Mouse (Mus musculus) retina, embryonic 14.5 days (tissue): ENCODE measurements around the gene Arid3c.
"Not testable (repeated sequence)": the region's sequence is repeated elsewhere in the genome, so short reads cannot be mapped to it uniquely, and the experiment has no call there.

Source experiments
- DNase-seq: peaks from one replicate; pipeline ENCODE4 v3.0.0-alpha.2; 2015; ENCODE audit warnings: low spot score

Gene Arid3c

DNA sequence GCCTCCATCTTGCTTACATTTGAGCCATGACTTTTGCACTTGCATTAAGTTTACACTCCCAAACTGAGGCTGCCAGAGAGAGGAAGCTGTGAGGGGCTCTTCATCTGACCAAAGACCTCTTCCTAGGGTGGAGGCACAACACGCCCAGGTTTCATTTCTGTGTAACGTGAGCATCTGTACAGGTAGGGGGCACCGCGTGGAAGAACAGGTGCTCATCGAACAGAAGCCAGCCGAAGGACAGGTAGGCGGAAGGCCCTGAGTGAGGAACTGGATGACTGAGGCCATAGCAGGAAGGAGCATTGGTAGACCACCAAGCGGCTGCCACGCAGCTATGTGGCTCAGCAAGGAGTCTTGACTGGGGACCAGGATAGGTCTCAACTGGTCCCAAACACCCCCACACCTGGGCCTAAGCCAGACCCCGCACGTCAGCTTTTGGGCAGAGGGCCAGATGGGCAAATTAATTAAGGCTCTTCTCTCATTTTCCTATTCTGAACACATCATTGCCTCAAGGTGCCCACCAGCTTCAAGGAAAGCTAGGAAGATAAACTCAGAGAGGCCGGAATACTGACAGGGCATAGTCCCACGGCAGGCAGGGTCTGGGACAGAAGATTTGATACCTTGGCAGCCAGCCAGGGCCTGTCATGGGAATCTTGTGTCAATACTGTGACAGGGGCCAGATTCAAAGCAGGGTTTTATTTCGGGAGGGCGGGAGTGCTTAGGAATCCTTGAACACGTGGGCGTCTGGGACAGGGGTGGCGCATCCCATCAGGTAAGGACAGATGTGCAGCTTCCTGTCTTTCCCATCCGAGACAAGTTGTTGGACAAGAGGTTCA lies 24.8 kb downstream of the Arid3c start:
- DNase-seq: no peak

DNA sequence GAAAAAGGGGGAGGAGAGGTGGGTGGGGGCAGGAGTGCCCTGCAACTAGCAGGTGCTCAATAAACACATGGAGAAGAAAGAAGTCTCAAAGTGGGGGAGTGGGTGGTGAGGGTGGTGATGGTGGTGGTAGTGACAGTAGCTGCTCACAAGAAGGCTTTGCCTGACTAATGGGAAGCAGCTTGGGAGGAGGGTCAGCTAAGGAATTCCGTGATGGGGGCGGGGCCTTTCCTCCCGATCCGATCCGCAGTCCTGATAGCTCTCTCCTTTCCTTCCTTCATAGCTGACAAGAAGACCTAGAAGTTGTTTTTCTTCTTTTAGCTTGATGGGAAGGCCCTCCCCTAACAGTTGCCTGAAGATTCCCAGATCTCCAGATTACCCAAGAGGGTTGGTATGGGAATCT lies 26.3 kb downstream of the Arid3c start:
- no peak for DNase-seq

DNA sequence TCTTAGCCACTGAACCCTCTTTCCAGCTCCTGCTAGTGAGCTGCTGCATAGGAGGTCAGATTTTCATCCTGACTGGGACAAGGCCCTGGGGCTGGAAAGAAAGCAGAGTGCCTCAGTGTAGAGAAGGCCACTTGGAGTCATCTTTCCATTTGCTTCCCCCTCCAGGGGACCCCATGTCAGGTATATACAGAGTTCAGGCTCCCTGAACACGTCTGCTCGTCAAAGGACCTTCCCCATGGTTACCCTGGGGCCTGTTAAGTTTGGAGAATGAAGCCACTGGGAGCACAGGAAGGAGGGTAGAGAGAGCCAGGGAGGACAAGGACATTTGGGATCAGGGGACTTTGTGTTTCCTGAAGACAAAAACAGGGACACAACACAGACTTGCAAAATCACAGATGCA lies 28.7 kb downstream of the Arid3c start:
- not testable (repeated sequence) for DNase-seq

DNA sequence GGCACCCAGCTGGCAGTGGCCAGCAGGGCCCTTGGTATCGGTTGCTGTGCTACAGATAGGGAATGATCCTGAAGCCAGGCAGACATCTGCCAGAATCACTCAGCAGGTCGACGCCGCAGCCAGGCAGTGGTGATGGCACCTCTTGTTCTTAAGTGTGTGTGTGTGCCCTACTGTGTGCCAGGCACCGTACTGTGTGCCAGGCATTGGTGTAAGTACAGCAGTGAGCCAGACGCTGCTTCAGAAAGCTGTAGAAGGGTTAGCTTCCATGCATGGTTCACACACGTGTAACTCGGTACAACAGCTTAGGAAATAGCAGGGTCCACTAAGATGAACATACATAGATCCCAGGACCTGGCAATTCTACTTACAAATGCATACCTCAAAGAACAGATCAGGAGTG lies 30.7 kb downstream of the Arid3c start:
- DNase-seq: not testable (repeated sequence)

DNA sequence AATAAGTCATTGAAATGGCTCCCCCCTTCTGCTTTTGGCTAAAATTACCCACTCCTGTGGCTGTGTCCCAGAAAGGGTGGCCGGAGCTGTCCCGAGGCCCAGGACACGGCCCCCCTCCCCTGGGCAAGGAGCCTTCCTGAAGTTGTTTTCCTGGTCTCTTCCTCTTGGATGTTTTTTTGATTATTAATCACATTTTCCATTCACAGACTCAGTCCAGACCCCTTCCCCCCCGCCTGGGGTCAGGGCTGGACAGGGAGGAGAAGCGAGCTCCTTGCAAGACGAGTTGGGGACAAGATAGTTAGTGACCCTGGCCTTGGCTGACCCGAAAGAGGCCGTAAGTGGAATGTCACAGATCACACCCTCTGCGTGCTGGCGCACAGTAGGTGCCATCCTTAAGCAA lies 31.2 kb downstream of the Arid3c start, which contains the start of gene Il11ra1:
TSS of gene Il11ra1 (plus strand) at position 207 of the 400 bp plus-strand sequence.
- not testable (repeated sequence) for DNase-seq

DNA sequence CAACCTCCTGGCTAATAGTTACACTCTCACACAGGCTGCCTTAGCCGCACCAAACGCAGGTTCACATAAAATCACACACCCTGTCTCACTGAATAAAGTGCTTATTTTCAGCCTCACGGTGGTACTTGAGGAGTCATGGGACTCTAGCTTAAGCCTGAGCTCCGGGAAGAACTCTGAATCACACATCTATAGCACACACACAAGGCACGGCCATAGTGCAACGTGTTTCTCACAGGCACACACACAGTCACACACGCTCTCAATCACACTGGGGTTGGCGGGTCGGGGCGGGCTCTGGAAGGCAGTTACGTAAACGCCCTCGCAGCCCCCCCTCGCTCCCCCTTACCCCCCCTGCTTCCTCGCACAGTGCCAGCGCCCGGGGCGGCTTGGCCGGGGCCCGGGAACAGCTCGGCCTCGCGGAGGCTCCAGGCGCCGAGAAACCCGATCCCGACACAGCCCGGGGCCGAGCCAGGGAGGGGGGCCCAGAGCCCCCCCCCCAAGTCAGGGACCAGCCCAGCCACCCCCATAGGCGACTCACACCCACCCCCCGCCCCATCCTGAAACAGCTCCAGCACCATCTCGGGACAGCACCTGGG lies 32.4 kb downstream of the Arid3c start:
- DNase-seq: not testable (repeated sequence)

DNA sequence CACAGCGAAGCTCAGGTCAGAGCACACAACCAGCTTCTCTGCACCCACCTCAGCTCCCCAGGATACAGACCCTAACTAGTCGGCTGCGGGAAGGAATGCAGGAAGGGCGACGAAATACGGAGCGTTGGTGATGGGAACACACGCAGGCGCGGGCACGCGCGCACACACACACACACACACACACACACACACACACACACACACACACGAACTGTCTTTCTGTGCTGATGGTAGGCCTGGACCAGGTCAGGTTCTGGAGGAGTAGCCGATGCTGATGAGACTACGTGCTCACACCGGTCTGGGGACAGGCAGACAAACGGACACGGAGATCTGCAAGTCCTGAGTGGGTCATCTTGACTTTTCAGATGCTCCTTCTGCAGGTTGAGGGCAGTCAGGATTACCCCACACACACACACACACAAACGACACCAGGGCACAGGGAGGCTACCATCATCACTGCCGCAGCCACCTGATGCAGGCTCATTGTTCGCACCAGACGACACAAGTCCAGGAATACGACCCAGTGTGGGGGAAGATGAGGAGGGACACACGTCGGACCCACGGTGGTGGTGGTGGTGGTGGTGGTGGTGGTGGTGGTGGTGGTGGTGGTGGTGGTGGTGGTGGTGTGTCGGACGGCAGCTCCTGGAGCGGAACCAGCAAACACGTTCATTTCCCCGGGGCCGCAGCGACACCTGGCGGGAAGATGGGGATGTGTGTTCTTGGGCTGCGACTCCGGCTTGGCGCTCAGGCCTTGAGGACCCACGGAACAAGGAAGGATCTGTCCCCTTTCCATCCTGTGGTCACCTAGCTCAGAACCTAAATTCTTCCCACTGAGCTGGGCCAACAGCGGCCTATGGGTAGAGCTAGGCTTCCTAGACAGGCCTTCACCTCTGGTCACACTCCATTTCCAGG lies 33.8 kb downstream of the Arid3c start, which contains the start of gene Cntfr:
TSS of gene Cntfr (minus strand) at position 160 of the 912 bp plus-strand sequence.
- DNase-seq: peak; percentile 82

DNA sequence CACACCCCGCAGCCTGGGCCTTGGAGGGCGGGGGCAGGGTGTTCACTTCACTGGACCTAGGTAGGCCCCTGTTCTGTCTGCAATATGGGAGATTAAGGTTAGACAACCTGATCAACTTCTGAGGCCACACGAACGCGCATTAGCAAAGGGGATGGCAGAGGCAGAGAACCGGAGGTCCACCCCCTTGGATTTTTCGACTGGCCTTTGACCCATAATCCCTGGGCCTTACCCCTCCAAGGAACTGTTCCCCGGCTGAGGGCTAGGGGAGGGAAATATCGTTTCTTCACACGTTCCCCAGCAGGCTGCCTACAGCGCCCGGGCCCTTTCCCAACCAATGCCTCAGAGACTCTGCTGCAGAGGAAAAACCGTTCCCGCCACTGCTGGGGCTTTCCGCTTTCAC lies 34.5 kb downstream of the Arid3c start:
- not testable (repeated sequence) for DNase-seq

DNA sequence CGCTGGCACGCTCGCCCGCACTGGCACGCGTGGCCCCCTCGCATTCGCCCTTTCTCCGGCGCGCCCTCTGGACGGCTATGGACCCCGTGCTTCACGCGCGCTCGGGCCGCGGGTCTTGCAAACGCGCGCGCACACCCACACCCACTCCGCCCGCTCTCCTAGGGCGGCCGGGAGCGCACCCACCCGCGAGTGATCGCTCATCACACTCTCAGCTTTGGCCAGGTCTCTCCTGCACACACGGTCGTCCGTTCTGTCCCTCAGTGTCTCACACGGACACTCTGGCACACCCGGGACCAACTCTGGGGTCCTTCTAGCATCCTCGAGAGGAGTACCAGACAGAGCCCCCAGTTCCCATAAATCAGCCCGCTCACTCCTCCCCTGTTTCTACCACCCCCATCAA lies 35.1 kb downstream of the Arid3c start:
- DNase-seq: not testable (repeated sequence)

DNA sequence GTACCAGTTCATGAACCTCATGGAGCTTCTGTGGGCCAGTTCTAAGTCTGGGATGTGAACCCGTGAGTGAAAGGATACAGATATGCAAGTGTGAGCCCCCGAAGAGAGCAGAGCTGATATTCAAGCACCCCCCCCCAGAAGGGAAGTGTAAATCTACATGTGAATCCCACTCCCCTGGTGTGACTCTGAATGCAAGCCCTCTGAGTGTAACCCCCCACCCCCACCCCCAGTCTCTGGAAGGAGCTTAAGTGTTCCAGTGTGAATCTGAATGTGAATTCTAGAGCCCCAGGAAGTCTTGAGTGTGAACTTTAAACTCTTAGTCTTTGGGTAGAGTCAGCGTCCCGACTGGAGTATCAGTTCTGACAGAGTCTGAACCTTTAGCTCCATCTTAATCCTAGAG lies 37.4 kb downstream of the Arid3c start:
- DNase-seq: not testable (repeated sequence)

DNA sequence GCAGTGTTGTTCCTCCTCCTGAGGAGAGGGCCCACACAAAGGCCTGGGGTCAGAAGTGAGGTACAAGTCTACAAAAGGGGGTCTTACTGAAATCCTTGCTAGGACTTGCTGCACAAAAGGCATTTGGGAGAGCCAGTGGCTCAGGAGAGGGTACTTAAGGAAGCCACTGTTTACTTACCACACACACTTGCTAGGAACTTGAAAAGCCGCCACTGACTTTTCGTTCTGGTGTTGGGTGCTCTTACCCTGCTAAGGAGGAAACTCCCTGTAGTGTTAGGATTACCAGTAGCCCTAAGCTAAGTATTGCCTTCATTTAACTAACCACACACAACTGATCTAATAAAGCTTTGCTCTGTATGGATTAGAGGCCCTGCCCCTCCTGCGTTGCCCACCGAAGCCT lies 40.9 kb downstream of the Arid3c start:
- not testable (repeated sequence) for DNase-seq

DNA sequence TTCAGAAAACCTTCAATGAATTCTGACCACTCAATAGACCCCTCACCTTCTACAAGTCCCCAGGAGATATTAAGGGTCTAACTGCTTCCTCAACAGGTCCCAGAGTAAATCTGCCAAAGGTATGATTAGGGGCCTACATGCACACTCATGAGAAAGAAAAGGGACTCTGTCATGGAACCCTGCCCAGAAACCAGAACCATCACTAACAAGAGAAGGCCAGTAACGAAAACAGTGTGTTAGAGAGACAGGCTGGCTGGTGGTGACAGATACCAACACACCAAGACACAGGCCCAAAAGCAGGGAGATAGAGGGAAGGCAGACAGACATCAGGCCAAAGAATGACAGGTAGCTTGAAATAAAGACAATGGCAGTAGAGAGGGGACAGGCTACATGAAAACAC lies 42.4 kb downstream of the Arid3c start:
- not testable (repeated sequence) for DNase-seq

DNA sequence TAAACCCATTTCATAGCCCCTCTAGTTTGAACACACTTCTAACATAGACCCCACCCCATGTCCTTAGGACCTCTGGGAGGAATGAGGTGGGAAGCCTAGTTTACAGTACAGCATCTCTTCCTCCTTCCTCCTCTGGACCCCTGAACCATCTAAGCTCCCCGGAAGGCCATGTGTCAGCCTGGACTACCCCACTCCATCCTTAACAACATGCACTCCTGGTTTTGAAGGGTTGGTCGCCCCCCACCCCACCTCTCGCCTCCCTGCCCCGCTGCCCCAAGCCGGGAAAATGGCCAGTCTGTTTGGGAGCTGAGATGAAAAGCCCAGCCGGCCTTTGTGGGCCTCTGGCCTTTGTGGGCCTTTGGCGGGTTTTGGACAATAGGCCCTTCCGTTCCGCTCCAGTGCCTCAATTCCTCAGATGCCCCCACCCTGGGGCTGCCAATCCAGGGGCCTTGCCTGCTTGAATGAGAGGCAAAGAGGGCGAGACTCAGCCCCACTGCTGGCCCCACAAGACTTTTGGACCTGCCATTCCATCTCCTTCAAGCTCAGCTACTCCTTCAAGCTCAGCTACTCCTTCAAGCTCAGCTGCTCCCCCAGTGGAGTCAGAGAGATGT lies 45.0 kb downstream of the Arid3c start:
- DNase-seq: peak; percentile 77

DNA sequence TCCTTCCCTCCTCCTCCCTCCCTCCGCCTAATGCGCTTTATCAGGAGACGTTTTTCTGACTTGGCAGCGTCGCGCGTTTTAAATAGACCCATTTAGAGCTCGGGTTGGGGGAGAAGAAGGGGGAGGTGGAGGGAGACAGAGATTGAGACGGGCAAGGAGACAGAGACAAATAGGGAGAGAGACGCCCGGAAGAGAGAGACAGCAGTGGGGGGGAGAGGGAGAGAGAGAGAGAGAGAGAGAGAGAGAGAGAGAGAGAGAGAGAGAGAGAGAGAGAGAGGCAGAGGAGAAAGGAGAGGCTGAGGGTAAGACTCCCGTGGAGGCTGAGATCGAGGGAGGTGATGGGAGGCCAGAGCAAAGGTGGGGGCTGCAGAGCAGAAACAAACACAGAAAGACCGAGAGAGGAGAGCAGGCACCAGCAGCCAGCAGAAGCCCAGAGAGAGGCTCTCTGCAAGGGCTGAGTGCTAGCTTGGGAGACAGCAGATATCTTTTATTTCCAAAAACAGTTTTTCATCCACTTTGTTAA lies 46.0 kb downstream of the Arid3c start:
- DNase-seq: not testable (repeated sequence)

DNA sequence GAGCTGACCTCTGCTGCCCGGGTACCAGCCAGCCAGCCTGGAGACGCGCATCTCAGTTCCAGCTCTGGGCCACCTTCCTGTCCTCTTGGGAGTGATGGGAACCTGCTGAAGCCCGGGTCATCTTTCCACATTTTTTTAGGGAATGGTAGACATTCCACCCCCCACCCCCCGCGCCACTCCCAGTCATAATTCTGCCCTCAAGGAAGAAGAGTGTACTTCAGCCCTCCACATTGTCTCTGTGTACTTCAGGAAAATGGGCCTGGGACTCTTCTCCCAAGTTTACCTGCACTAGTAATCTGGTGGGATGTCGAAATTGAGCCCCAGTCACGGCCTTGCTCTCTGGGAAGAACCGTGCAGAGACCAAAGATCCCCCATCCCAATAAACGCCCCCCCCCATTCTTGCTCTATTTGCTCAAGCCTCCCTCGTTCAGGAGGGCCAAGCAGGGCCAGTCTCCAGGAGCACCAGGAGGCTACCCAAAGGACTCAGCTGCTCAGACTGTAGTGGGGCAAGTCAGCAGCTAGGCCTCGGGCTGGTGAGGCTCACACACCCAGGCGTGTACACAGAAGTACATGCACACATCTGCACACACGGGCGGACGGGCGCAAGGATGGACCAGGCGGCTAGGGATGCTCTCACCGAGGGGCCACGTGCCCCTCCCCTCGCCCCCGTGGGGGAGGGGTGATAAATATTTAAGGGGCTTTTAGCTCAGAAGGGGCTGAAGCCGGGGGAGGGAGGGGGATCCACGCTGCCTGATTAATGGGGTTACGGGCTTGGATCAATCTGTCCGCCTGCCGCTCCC lies 46.6 kb downstream of the Arid3c start:
- peak; percentile 76 for DNase-seq

DNA sequence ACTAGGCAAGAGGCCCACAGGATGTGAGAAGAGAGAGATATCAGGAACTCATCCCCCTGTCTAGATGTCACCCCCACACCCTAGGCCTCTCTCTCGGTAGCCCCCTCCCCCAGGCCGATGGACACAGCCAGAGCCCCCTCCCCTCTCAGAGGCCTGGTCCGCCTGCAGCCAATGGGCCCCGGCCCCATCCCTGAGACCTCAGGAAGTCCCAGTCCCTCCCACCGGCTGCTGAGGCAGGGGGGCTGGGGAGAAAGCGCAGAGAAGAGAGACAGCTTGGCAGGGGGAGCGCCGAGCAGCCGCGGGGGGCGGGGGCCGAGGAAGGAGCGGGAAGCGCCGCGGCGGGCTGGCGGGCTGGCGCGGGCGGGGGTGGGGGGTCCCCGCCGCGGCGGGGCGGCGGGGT lies 47.6 kb downstream of the Arid3c start:
- DNase-seq: not testable (repeated sequence)

DNA sequence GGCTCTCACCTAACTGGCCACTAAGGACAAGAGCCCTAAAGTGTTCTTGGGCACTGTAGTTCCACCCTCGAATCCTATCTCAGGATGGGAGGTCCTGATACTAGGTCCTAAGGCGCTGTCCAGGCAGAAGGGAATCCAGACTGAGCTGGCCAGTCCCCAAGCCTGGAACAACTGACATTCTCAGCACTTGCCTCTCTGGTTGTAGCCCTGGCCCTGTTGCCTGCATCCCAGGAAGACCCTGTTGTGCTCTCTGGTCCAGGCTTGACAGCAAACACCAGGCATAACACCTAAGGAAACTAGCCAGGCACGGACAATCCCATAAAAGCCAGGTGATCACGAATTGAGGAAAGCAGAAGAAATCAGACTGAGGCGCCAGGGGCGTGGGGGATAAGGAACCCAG lies 48.2 kb downstream of the Arid3c start:
- DNase-seq: no peak

DNA sequence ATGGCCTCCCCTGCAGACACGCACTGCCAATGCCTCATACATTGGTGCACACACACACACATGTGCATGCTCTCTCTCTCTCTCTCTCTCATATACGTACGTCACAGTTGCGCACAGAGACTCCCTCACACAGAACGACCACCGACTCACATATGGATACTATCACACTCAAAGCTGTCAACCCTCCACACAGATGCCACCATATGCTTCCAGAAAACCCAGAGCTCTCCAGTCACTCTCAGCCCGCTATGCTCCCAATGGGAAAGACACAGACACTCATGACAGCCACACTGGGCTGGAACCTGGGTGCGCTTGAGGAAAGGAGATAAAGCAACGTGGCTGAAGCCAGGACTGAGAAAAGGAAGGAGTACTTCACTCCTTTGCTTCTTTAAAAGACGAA lies 49.0 kb downstream of the Arid3c start:
- DNase-seq: no peak

DNA sequence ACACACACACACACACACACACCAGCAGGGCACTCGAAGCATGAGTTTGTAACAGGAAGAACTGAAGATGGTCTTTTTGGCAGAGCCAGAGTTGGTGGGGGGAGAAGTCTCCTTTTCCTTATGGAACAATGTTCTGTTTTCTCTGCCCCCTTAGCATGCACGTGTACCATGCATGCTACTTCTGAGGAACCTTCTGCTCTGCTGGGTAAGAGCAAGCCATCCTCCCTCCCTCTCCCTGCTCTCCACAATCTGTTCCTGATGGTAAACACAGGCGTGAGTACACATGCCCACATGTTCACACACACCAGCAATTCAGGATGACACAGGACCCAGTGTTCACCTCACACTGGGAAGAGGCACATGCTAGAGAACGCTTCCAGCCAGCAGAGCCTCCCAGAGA lies 49.8 kb downstream of the Arid3c start:
- no peak for DNase-seq

DNA sequence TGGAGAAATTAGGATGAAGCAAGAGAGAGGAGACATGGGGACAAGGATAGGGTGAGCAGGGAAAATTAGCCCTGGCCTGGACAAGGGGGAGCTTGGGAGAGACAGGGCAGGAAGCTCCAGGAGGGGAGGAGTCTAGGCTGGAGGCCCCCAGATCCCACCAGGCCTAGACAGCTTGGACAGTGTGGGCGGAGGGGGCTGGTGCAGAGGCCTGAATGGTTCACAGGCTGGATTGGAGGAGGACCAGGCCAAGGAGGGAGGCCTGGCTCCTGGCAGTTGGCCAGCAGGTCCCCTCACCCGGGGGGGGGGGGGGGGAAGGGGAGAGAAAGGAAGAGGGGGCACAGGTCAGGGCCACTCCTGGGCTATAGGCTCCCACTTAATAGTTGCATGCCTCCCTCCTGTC lies 51.7 kb downstream of the Arid3c start:
- no peak for DNase-seq

DNA sequence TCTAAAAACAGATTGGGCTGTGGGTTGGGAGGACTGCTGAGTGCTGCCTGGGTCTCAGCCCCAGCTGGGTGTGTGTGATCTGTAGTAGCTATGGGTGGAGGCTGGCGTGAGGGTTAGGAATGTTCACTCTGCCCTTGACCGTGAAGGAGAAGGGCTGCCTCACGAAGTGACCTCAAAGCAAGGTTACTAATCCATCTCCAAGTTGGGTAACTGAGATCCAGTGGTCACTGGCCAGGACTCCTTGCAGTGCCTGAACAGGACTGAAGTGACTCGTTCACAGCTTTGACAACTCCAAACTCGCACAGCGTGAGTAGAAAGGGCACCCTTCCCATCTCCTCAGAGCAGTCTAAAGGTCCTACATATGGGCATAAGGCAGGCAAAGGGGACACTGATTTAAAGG lies 52.1 kb downstream of the Arid3c start:
- DNase-seq: no peak
